Mouse (Mus musculus): ENCODE results near the gene Mrps26. TPM values are rescaled to one million over a fixed set of nuclear protein-coding genes. Genes with fewer than 3 reads are reported as not detected.

The Mrps26 gene
- polyA plus RNA-seq, 1 experiment, result 95.9 TPM

- no peaks in the 10 kb centered on the region for H3K4me1 ChIP-seq (ENCODE audit: control insufficient read depth, insufficient read depth, low read length)
- no peak for DNase-seq
- H3K27ac ChIP-seq (ENCODE audit: insufficient read depth, low read length), result no peak overlapping the region
- 94% methylated on average over 2 of the region's 2 CpGs for WGBS
- H3K27me3 ChIP-seq (ENCODE audit: control insufficient read depth, insufficient read depth, low read length), result no peaks in the 10 kb centered on the region
- no peak for TF ChIP-seq POLR2A (IDR thresholded peaks at IDR 0.05; ENCODE audit: borderline replicate concordance, insufficient read depth, low read length)
- H3K4me3 ChIP-seq (replicated peaks; ENCODE audit: insufficient read depth, low read depth, low read length), result no peak overlapping the region
Observed at GRCm38 (mm10) chr2:130532201-130532600, 31.3 kb upstream of the Mrps26 start.

DNA sequence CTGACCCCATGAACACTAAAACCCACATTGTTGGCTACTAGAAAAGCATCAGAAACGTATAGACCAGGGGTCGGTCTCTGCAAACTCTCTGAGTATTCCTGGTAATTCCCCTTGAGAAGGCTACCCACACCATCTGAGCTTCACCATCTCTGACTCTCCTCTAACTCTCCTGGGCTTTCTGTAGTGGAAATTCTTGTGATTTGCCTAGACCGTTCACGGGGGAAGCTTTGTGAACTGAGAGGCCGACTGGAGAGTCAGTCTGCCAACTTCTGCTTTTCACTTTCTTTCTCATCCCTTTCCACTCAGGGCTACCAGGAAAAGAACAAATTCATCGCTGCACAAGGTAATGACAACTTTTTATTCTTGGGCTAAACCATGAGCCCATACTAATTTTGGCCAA is 28.5 kb upstream of the Mrps26 start:
- Histone ChIP-seq H3K4me1 (ENCODE audit: control insufficient read depth, insufficient read depth, low read length) (no peaks in the 10 kb centered on the region), H3K27ac (ENCODE audit: insufficient read depth, low read length) (no peak overlapping the region), H3K4me3 (replicated peaks; ENCODE audit: insufficient read depth, low read depth, low read length) (no peak overlapping the region), H3K27me3 (ENCODE audit: control insufficient read depth, insufficient read depth, low read length) (no peaks in the 10 kb centered on the region)
- DNase-seq, result no peak
- 90% methylated on average over 6 of the region's 6 CpGs for WGBS
- no peak for TF ChIP-seq POLR2A (IDR thresholded peaks at IDR 0.05; ENCODE audit: borderline replicate concordance, insufficient read depth, low read length)
- no peak for TF ChIP-seq CTCF (IDR thresholded peaks at IDR 0.05; ENCODE audit: borderline replicate concordance, insufficient read depth, low read depth, low read length)

DNA sequence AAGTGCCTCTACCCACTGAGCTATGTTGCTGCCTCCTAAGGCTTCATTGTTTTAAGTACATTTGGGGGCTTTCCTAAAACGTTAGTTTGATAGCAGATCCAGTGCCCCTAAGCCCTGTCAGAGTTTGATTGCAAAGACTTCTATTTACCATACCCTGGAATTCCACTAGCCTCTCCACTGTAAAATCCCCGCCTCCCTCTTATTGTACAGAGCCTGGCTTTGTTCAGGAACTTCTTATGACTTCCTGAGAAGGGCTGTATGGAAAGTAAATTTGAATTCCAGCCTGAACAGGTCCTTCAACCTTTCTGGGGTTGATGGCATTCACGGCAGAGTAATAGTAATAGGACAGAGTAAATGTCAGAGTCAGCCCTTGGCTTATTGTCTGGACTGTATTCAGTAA is 26.7 kb upstream of the Mrps26 start:
- Histone ChIP-seq H3K27ac (ENCODE audit: insufficient read depth, low read length) (no peak overlapping the region), H3K4me3 (replicated peaks; ENCODE audit: insufficient read depth, low read depth, low read length) (no peak overlapping the region), H3K4me1 (ENCODE audit: control insufficient read depth, insufficient read depth, low read length) (no peaks in the 10 kb centered on the region), H3K27me3 (ENCODE audit: control insufficient read depth, insufficient read depth, low read length) (no peaks in the 10 kb centered on the region)
- DNase-seq, result no peak
- no peak for TF ChIP-seq CTCF (IDR thresholded peaks at IDR 0.05; ENCODE audit: borderline replicate concordance, insufficient read depth, low read depth, low read length)
- no peak for TF ChIP-seq POLR2A (IDR thresholded peaks at IDR 0.05; ENCODE audit: borderline replicate concordance, insufficient read depth, low read length)
- WGBS, result 83% methylated on average over 3 of the region's 3 CpGs

DNA sequence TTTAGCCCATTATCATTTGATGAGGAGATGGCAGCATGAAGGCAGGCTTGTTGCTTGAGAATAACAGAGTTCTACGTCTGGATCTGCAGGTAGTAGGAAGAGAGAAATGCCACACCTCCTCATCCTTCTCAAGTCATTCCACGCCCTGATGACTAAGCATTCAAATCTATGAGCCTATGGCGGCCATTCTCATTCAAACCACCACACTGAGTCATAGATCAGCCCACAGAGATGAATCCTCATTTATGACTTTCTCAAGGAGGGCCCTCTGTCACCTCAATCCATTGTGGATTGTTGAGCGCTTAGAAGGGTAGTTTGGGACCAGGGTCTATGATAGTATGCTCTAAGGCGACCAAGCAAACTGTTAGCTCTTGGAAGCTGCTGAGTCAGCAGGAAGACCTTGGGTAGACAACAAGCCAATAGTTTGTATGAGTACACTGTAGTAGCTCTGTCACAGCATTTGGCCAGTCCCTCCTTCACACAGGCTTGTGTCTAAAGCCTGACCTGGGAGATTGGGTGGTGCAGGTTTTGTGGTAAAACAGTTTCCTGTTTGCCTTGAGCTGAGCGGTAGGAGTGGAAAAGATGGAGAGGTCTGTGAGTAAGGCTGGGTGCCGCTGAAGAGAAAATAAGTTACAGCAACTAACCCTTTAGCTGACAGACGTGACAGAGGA is 24.5 kb upstream of the Mrps26 start:
- H3K27ac ChIP-seq (ENCODE audit: insufficient read depth, low read length), result no peak overlapping the region
- no peak for DNase-seq
- no peaks in the 10 kb centered on the region for H3K4me1 ChIP-seq (ENCODE audit: control insufficient read depth, insufficient read depth, low read length)
- WGBS, result 93% methylated on average over 8 of the region's 8 CpGs
- no peaks in the 10 kb centered on the region for H3K27me3 ChIP-seq (ENCODE audit: control insufficient read depth, insufficient read depth, low read length)
- TF ChIP-seq POLR2A (IDR thresholded peaks at IDR 0.05; ENCODE audit: borderline replicate concordance, insufficient read depth, low read length), result no peak
- TF ChIP-seq CTCF (IDR thresholded peaks at IDR 0.05; ENCODE audit: borderline replicate concordance, insufficient read depth, low read depth, low read length), result no peak
- H3K4me3 ChIP-seq (replicated peaks; ENCODE audit: insufficient read depth, low read depth, low read length), result no peak overlapping the region

DNA sequence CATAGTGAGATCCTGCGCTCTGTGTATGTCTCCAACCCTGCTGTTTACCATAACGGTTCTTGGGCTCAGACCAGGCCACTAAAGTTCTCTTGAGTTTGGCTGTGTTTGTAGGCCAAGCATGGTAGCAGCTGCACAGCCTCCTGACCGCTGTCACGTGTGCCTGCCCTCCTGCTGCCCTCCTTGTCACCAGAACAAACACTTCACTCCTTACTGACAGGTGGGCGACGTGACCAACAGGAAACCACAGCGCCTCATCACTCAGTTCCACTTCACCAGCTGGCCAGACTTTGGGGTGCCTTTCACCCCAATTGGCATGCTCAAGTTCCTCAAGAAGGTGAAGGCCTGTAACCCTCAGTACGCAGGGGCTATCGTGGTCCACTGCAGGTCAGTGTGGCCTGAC is 23.3 kb upstream of the Mrps26 start:
- Histone ChIP-seq H3K27me3 (ENCODE audit: control insufficient read depth, insufficient read depth, low read length) (no peaks in the 10 kb centered on the region), H3K4me1 (ENCODE audit: control insufficient read depth, insufficient read depth, low read length) (no peaks in the 10 kb centered on the region), H3K27ac (ENCODE audit: insufficient read depth, low read length) (no peak overlapping the region), H3K4me3 (replicated peaks; ENCODE audit: insufficient read depth, low read depth, low read length) (no peak overlapping the region)
- TF ChIP-seq POLR2A (IDR thresholded peaks at IDR 0.05; ENCODE audit: borderline replicate concordance, insufficient read depth, low read length) (no peak), CTCF (IDR thresholded peaks at IDR 0.05; ENCODE audit: borderline replicate concordance, insufficient read depth, low read depth, low read length) (no peak)
- no peak for DNase-seq
- 72% methylated on average over 9 of the region's 9 CpGs for WGBS

GRCm38 (mm10) chr2:130546957-130547356 is 16.6 kb upstream of the Mrps26 start:
- no peak for TF ChIP-seq CTCF (IDR thresholded peaks at IDR 0.05; ENCODE audit: borderline replicate concordance, insufficient read depth, low read depth, low read length)
- no peak for TF ChIP-seq POLR2A (IDR thresholded peaks at IDR 0.05; ENCODE audit: borderline replicate concordance, insufficient read depth, low read length)
- H3K4me3 ChIP-seq (replicated peaks; ENCODE audit: insufficient read depth, low read depth, low read length), result no peak overlapping the region
- 89% methylated on average over 8 of the region's 8 CpGs for WGBS
- DNase-seq, result no peak
- no peaks in the 10 kb centered on the region for H3K4me1 ChIP-seq (ENCODE audit: control insufficient read depth, insufficient read depth, low read length)
- H3K27me3 ChIP-seq (ENCODE audit: control insufficient read depth, insufficient read depth, low read length), result no peaks in the 10 kb centered on the region
- no peak overlapping the region for H3K27ac ChIP-seq (ENCODE audit: insufficient read depth, low read length)

DNA sequence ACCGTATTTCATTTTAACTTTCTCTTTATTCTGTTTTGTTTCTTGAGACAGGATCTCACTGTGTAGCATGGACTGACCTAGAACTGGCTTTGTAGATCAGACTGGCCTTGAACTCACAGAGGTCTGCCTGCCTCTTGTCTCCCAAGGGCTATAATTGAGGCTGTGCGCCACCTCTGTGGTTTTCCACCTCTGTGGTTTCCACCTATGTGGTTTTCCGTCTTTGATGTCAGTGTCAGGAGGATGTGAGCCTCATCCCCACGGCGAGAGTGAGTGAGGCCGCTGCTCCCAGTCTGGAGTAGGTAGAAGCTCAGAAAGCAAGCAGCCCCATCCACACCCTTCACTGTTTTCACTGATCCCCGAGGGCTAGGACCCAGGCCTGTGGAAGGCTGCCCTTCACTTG is 8.7 kb upstream of the Mrps26 start:
- TF ChIP-seq CTCF (IDR thresholded peaks at IDR 0.05; ENCODE audit: borderline replicate concordance, insufficient read depth, low read depth, low read length) (no peak), POLR2A (IDR thresholded peaks at IDR 0.05; ENCODE audit: borderline replicate concordance, insufficient read depth, low read length) (no peak)
- no peak for DNase-seq
- Histone ChIP-seq H3K4me1 (ENCODE audit: control insufficient read depth, insufficient read depth, low read length) (no peaks in the 10 kb centered on the region), H3K27ac (ENCODE audit: insufficient read depth, low read length) (no peak overlapping the region), H3K27me3 (ENCODE audit: control insufficient read depth, insufficient read depth, low read length) (no peaks in the 10 kb centered on the region), H3K4me3 (replicated peaks; ENCODE audit: insufficient read depth, low read depth, low read length) (no peak overlapping the region)
- 91% methylated on average over 7 of the region's 7 CpGs for WGBS

DNA sequence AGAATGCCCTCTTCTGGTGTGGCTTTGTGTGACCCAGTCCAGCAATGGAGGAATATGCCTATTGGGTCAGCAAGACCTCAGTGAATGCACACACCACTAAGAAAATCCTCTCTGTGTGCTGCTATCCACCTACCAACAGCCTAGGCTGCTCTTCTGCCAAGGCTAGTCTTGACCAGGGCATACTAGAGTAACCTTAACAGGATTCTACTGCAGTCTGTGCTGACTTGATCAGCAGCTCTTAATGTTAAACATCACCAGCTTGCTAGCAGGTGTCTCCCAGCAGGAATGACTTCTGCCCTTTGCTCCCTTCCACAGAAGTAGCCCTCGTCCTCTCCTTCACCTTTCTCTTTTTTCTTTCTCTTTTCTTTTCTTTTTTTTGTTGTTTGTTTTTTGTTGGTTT is 7.2 kb upstream of the Mrps26 start:
- Histone ChIP-seq H3K27ac (ENCODE audit: insufficient read depth, low read length) (no peak overlapping the region), H3K27me3 (ENCODE audit: control insufficient read depth, insufficient read depth, low read length) (no peaks in the 10 kb centered on the region), H3K4me3 (replicated peaks; ENCODE audit: insufficient read depth, low read depth, low read length) (no peak overlapping the region), H3K4me1 (ENCODE audit: control insufficient read depth, insufficient read depth, low read length) (no peaks in the 10 kb centered on the region)
- no peak for DNase-seq
- TF ChIP-seq POLR2A (IDR thresholded peaks at IDR 0.05; ENCODE audit: borderline replicate concordance, insufficient read depth, low read length), result no peak
- TF ChIP-seq CTCF (IDR thresholded peaks at IDR 0.05; ENCODE audit: borderline replicate concordance, insufficient read depth, low read depth, low read length), result no peak
- 74% methylated on average over 1 of the region's 1 CpGs for WGBS
